Mouse (Mus musculus): ENCODE results near the gene Pex1.
"Not testable (repeated sequence)": the region's sequence is repeated elsewhere in the genome, so short reads cannot be mapped to it uniquely, and the experiment has no call there.

Gene Pex1

GRCm38 (mm10) chr5:3646539-3646938 lies 50.7 kb downstream of the Pex1 start:
- DNase-seq: no peak

DNA sequence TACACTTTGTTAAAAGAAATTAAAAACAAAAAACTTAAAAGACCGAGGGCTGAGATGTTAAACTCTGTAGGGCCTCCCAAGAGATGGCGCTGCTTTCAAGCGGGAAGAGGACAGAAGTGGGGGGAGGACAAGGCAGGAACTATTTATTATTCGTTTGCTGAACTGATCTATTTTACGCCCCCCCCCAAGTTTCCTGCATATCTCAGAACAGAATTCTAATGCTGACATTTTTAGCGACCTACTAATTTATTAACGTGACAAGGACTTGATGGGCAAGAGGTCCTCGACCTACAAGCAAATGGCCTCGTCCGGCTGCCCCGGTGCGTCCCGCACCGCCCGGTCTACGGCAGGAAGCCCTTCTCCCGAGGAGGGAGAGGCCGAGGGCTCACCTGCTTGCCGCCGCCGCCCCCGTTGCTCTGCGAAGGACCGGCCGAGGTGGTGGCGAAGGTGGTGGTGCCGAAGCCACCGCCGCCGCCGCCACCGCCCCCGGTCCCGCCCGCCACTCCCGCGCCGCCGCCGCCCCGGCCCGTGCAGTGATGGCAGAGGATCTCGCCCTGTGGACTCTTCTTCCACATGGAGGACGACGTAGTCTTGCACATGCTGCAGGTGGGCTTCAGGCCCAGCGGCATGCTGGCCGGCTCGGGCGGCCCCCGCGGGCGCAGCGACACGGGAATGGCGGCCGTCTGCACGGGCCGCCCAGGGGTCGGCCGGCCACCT lies 51.3 kb downstream of the Pex1 start:
- DNase-seq: peak in 1 of 2 experiments; percentile 71

DNA sequence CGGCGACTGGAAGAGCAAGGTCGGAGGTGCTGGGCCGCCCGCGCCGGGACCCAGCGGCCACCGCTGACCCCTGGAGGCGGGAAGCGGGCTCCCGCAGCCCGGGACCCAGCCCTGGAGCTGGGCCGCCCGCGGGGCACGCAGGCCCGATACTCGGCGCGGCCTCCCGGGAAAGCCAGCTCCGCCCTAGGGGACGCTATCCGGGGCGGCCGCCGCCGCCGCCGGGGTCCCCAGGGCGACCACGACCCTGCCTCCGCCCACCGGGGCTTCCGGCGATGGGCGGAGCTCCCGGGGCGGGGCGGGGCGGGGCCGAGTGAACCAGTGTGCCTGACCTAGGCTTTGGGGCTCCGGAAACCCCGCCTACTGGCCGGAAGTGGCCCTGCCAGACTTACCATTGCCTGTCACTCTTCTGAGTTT lies 51.8 kb downstream of the Pex1 start:
- peak; percentile 86 to 92 for DNase-seq

DNA sequence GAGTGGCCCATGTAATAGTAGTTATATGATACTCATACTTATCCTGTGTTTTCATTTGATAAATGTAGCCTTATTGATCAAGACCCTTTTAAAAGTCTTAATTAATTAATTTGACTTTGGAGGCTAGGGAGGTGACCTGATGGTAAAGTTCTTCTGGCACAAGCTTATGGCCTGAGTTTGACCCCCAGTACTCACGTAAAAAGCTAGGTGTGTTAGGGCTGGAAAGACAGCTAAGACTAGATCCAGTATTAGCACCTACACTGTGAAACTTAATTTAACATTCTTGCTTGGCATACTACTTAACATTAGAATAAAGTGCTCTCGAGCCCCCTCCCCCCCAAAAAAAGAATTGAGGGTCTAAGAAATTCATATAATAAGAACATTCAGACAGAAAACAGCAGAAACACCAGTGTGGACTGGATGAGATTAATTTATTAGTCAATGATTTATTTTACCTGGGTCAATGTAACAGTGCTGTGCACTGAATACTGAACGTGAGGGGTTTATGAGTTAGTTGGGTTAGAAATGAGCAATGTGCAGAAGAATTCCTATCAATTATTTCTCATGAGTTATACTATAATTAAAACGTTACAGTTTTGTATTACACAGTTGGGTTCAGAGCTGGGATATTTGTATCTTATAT lies 52.5 kb downstream of the Pex1 start:
- no peak for DNase-seq

GRCm38 (mm10) chr5:3648849-3649210 lies 53.0 kb downstream of the Pex1 start:
- DNase-seq: no peak

DNA sequence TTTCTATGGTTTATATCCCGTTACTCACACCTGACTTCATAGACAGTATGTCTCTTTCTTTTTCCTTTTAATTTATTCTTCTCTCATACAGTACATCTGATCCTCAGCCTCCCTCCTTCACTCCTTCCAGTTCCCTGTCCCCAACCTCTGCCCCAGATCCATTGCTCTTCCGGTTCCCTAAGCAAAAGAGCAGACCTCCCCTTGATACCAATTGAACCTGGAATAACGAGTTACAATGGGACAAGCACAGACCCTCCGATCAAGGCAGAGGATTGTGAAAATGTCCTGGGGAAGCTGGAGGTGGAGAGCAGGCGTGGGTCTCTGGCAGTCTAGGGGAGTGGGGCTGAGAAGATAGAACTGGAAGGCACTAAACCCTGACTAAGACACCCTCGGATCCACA lies 55.0 kb downstream of the Pex1 start, which contains the start of gene Tmbim7:
TSS of gene Tmbim7 (plus strand) at position 301 of the 400 bp plus-strand sequence.
- DNase-seq: no peak

- DNase-seq: no peak
Observed at GRCm38 (mm10) chr5:3651621-3652020, 55.8 kb downstream of the Pex1 start.

- DNase-seq: not testable (repeated sequence)
Observed at GRCm38 (mm10) chr5:3652903-3653575, 57.2 kb downstream of the Pex1 start.

- DNase-seq: no peak
Observed at GRCm38 (mm10) chr5:3653801-3654200, 57.9 kb downstream of the Pex1 start.

DNA sequence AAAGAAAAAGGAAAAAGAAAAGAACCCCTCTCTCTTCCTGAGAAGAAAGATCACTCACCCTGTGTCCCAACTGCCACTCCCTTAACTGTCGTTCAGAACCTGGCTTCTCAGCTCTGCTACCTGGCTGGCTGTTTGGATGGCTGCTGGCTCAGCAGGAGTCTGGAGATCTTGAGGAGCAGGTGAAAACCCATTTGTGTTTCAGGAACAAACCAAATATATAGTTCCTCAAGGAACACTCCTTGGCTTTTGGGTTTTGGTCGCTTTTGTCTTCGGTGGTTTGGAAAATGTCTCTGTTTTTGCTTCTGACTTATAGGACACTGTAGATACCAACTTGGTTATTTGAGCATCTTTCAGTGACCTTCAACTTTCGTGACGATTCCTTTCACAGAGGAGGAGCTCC lies 61.2 kb downstream of the Pex1 start, which contains the start of gene Gatad1:
TSS of gene Gatad1 (minus strand) at position 101 of the 400 bp plus-strand sequence.
- no peak for DNase-seq

- no peak for DNase-seq
Observed at GRCm38 (mm10) chr5:3665225-3665624, 69.4 kb downstream of the Pex1 start.

GRCm38 (mm10) chr5:3666585-3666984 lies 70.7 kb downstream of the Pex1 start:
- DNase-seq: no peak

- DNase-seq: no peak
Observed at GRCm38 (mm10) chr5:3669938-3670554, 74.2 kb downstream of the Pex1 start.
